Mouse (Mus musculus) MN1 (cell line): Measurements from ENCODE around the gene Asb11.

ENCODE experiments used
- DNase-seq: peaks from one replicate; pipeline ENCODE4 v3.0.0-alpha.2; 2016; ENCODE audit warnings: low spot score

Gene Asb11

GRCm38 (mm10) chrX:164445601-164446000 is 8.8 kb downstream of the Asb11 start:
- DNase-seq: no peak

- no peak for DNase-seq
These were observed 9.3 kb downstream of the Asb11 start for GRCm38 (mm10) chrX:164446106-164446551.

- no peak for DNase-seq
These were observed 10.3 kb downstream of the Asb11 start for GRCm38 (mm10) chrX:164446835-164447681.

- DNase-seq: no peak
These were observed 10.9 kb downstream of the Asb11 start for GRCm38 (mm10) chrX:164447682-164448071.

- DNase-seq: peak; percentile 59
These were observed 12.4 kb downstream of the Asb11 start for GRCm38 (mm10) chrX:164449201-164449600.

GRCm38 (mm10) chrX:164459205-164459878 is 22.5 kb downstream of the Asb11 start:
- no peak for DNase-seq

GRCm38 (mm10) chrX:164502258-164502657 is 65.5 kb downstream of the Asb11 start:
- no peak for DNase-seq

GRCm38 (mm10) chrX:164505709-164506498 is 69.1 kb downstream of the Asb11 start, which contains the start of gene Asb9:
Gene Asb9, plus strand, starts transcription at chrX:164506327.
- no peak for DNase-seq

- no peak for DNase-seq
These were observed 70.3 kb downstream of the Asb11 start for GRCm38 (mm10) chrX:164507068-164507467.

GRCm38 (mm10) chrX:164508728-164509127 is 71.9 kb downstream of the Asb11 start:
- DNase-seq: no peak
